Mouse (Mus musculus) midbrain, embryonic 15.5 days (tissue): Measurements from ENCODE around the gene Tmod1. TPM values are rescaled to one million over a fixed set of nuclear protein-coding genes. Genes with fewer than 3 reads are reported as not detected.

Experiments used
- polyA plus RNA-seq: library from polyadenylated mRNA; unstranded; fragments of >200 nt; fragmentation: Nextera tagmentation; extraction: Ambion mirVana; gene quantifications from 2 replicates; pipeline ENCODE4 v1.2.1, GENCODE M21; 2015

Gene Tmod1
- polyA plus RNA-seq, 1 experiment from 2014 or later, result 0.65 TPM

Other genes starting within 250 kb of the Tmod1 start
- 22.5 and 23.3 TPM in 2 replicates for gene Aldh1b1, start 239.9 kb upstream of the Tmod1 start, polyA plus RNA-seq
- 57.0 and 65.1 TPM in 2 replicates for gene Igfbpl1, start 212.0 kb upstream of the Tmod1 start, polyA plus RNA-seq
- 1.0 and 1.1 TPM in 2 replicates for gene Stra6l, start 190.3 kb upstream of the Tmod1 start, polyA plus RNA-seq
- 0.39 and 0.43 TPM in 2 replicates for gene Ccdc180, start 148.6 kb upstream of the Tmod1 start, polyA plus RNA-seq
- gene Tdrd7, start 73.6 kb upstream of the Tmod1 start, polyA plus RNA-seq, result 24.4 and 24.5 TPM in 2 replicates
- gene Ncbp1, start 99.7 kb downstream of the Tmod1 start, polyA plus RNA-seq, result 76.0 TPM in 2 replicates
- 29.9 and 33.9 TPM in 2 replicates for gene Tstd2, start 99.8 kb downstream of the Tmod1 start, polyA plus RNA-seq
- 30.7 and 37.2 TPM in 2 replicates for gene Xpa, start 157.4 kb downstream of the Tmod1 start, polyA plus RNA-seq